Mouse (Mus musculus): Measurements from ENCODE around the gene Frrs1l. TPM values are rescaled to one million over a fixed set of nuclear protein-coding genes. Genes with fewer than 3 reads are reported as not detected.

Frrs1l gene
- polyA plus RNA-seq, 1 experiment from 2014 or later = 0.06 TPM

Other genes with a start within 250 kb of the Frrs1l start
- not detected in 2 replicates for gene Actl7b, start 248.9 kb downstream of the Frrs1l start, polyA plus RNA-seq (2016; fragmentation: Nextera tagmentation; extraction: Ambion mirVana)
- not detected in 2 replicates for gene Actl7a, start 247.0 kb downstream of the Frrs1l start, polyA plus RNA-seq (2016; fragmentation: Nextera tagmentation; extraction: Ambion mirVana)
- 28.6 and 30.2 TPM in 2 replicates for gene Elp1, start 188.1 kb downstream of the Frrs1l start, polyA plus RNA-seq (2016; fragmentation: Nextera tagmentation; extraction: Ambion mirVana)
- 9.4 and 11.4 TPM in 2 replicates for gene Fam206a, start 188.0 kb downstream of the Frrs1l start, polyA plus RNA-seq (2016; fragmentation: Nextera tagmentation; extraction: Ambion mirVana)
- 13.1 and 13.4 TPM in 2 replicates for gene Ctnnal1, start 125.2 kb downstream of the Frrs1l start, polyA plus RNA-seq (2016; fragmentation: Nextera tagmentation; extraction: Ambion mirVana)
- gene Tmem245, start 43.0 kb downstream of the Frrs1l start, polyA plus RNA-seq (2016; fragmentation: Nextera tagmentation; extraction: Ambion mirVana) = 5.8 and 6.1 TPM in 2 replicates
- gene Epb41l4b, start 153.0 kb upstream of the Frrs1l start, polyA plus RNA-seq (2016; fragmentation: Nextera tagmentation; extraction: Ambion mirVana) = 1.4 and 1.6 TPM in 2 replicates